Mouse (Mus musculus) midbrain, embryonic 11.5 days (tissue): ENCODE measurements around the gene Mfsd4b5. TPM values are rescaled to one million over a fixed set of nuclear protein-coding genes. Genes with fewer than 3 reads are reported as not detected.

Experiments used
- ATAC-seq: fragments of 200-750 bp; cut with Nextera tagmentation; 2 replicates; pipeline ENCODE4 v1.8.0; 2017; ENCODE audit warnings: moderate TSS enrichment, moderate library complexity; ENCODE audit not compliant: low FRiP score
- DNase-seq: peaks from one replicate; pipeline ENCODE4 v3.0.0; 2015; ENCODE audit warnings: low spot score; ENCODE audit errors: missing footprints
- H3K27ac ChIP-seq: fragments of 300-500 bp; sonication (generic); 2 replicates; pipeline ENCODE4 v1.5.1; 2014; ENCODE audit warnings: low read depth, low read length
- H3K27me3 ChIP-seq: fragments of 300-500 bp; sonication (generic); 2 replicates; pipeline ENCODE4 v1.6.1; 2014; ENCODE audit warnings: mild to moderate bottlenecking, low read length, moderate library complexity, mixed read lengths; ENCODE audit not compliant: control insufficient read depth, insufficient read depth
- H3K36me3 ChIP-seq: fragments of 300-500 bp; sonication (generic); 2 replicates; pipeline ENCODE4 v1.6.1; 2014; ENCODE audit warnings: mild to moderate bottlenecking, low read length, moderate library complexity, mixed read lengths; ENCODE audit not compliant: control insufficient read depth, insufficient read depth
- H3K4me1 ChIP-seq: fragments of 300-500 bp; sonication (generic); 2 replicates; pipeline ENCODE4 v1.6.1; 2014; ENCODE audit warnings: low read length; ENCODE audit not compliant: control insufficient read depth, insufficient read depth
- H3K4me2 ChIP-seq: fragments of 300-500 bp; sonication (generic); 2 replicates; pipeline ENCODE4 v1.6.1; 2014; ENCODE audit warnings: mild to moderate bottlenecking, moderate library complexity
- H3K4me3 ChIP-seq: fragments of 300-500 bp; sonication (generic); 2 replicates; pipeline ENCODE4 v1.5.1; 2014; ENCODE audit warnings: low read depth, low read length
- H3K9ac ChIP-seq: fragments of 300-500 bp; sonication (generic); 2 replicates; pipeline ENCODE4 v1.6.1; 2014; ENCODE audit warnings: low read length
- H3K9me3 ChIP-seq: fragments of 300-500 bp; sonication (generic); 2 replicates; pipeline ENCODE4 v1.6.1; 2016; ENCODE audit warnings: low read length; ENCODE audit not compliant: control insufficient read depth
- WGBS: fragments of 180-500 bp; shearing (Covaris S2); extraction: QIAGEN DNeasy Blood & Tissue Kit; methylation state at CpG from one replicate; pipeline ENCODE4 v1.1.7; 2014; 5-methylcytosine and 5-hydroxymethylcytosine counted together
- polyA plus RNA-seq: library from polyadenylated mRNA; unstranded; fragments of >200 nt; fragmentation: Nextera tagmentation; extraction: Ambion mirVana; gene quantifications from 2 replicates; pipeline ENCODE4 v1.2.1, GENCODE M21; 2014

Mfsd4b5 gene
- 0.12 TPM in 1 of 2 replicates, not detected in the other for polyA plus RNA-seq

DNA sequence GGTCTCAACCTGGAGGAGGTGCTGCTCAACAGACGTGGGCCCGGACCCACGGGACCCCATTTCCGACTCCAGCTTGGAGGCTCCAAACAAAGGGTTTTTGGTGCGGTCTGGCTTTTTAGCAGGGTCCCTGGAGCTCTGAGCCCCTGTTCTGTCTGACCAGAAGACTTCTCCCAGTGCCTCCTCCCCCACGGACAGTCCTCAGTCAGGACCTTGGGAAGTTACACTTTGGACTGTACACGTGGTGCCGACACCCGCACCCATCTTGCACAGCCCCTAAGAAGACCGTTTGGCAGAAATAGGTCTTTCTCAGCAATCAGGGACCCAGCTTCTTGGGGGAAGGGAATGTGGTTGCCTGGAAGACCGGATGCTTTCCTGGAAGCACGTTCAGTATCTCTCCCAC is at the start of gene Mfsd4b5:
Gene Mfsd4b5, minus strand, starts transcription at position 181 of the 400 bp plus-strand sequence.
- H3K36me3 ChIP-seq: no peaks in the 10 kb centered on the region
- DNase-seq (no peak), ATAC-seq (no peak)
- 91% methylated on average over 12 of the region's 12 CpGs for WGBS
- H3K9me3 ChIP-seq: no peaks in the 10 kb centered on the region
- H3K4me3 ChIP-seq: no peak within 1 kb of the TSS
- no peaks in the 10 kb centered on the region for H3K4me1 ChIP-seq
- no peaks in the 10 kb centered on the region for H3K27me3 ChIP-seq
- no peak within 1 kb of the TSS for H3K4me2 ChIP-seq
- no peak within 1 kb of the TSS for H3K9ac ChIP-seq
- no peak within 1 kb of the TSS for H3K27ac ChIP-seq

DNA sequence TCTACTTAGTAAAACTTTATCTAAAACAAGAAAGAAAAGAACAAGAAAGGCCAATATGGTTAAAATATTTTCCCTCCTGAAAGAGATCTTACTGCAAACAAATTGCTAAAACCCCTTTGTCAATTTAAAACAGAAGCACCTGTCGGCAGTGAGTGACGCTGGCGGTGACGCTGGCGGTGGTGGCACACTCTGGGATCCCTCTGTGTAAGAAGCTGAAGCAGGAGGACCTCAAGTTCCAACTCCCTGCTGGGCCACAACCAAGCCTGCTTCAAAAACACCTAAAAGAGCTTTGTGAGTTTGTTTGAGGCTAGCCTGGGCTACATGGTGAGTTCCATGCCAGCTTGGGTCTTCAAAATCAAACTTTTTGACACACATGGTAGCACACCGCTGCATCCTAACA is 48.5 kb upstream of the Mfsd4b5 start:
- Histone ChIP-seq H3K4me2 (no peak overlapping the region), H3K9ac (no peak overlapping the region), H3K9me3 (no peaks in the 10 kb centered on the region), H3K36me3 (no peaks in the 10 kb centered on the region), H3K4me1 (no peaks in the 10 kb centered on the region), H3K27ac (no peak overlapping the region), H3K27me3 (no peaks in the 10 kb centered on the region), H3K4me3 (no peak overlapping the region)
- ATAC-seq (no peak), DNase-seq (no peak)
- 97% methylated on average over 6 of the region's 6 CpGs for WGBS

DNA sequence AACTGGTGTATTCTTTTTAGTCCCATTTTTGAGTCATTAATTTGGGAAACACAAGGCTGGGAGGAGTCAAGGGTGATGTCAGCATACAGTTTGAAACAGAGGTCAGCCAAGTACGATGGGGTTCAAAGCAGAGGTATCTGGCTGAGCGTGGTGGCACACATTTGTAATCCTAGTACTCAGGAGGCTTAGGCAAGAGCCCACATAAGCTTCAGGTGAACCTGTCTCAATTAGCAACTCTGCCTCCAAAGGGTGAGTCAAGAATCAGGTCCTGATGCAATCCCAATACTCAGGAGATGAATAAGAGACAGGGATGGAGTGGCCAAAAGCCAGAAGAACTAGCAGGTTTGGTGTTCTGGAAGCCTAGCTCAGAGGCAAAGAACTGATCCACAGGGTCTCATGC is 46.5 kb upstream of the Mfsd4b5 start:
- Histone ChIP-seq H3K4me3 (no peak overlapping the region), H3K27ac (no peak overlapping the region), H3K4me1 (no peaks in the 10 kb centered on the region), H3K27me3 (no peaks in the 10 kb centered on the region), H3K36me3 (no peaks in the 10 kb centered on the region), H3K9me3 (no peaks in the 10 kb centered on the region), H3K9ac (no peak overlapping the region), H3K4me2 (no peak overlapping the region)
- WGBS: 84% methylated on average over 2 of the region's 2 CpGs
- ATAC-seq (no peak), DNase-seq (no peak)

DNA sequence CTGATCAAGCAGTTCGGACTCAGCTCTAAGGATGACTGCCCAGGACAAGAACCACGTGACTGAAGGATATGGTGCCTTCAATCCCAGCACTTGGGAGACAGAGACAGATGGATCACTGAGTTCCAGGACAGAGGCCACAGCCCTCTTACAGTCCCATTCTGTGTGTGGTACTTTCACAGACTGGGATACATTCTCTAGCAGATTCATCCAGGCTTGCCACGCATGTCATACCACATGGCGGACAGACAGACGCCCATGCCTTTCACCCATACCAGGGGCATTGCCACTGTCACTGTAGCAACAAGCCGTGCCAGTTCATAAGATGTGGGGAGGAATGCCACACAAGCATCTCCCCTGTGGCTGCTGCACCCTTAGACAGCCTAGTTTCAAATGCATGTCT is 44.3 kb upstream of the Mfsd4b5 start:
- H3K4me3 ChIP-seq: no peak overlapping the region
- no peaks in the 10 kb centered on the region for H3K36me3 ChIP-seq
- H3K27ac ChIP-seq: no peak overlapping the region
- ATAC-seq: no peak
- no peaks in the 10 kb centered on the region for H3K4me1 ChIP-seq
- H3K9me3 ChIP-seq: no peaks in the 10 kb centered on the region
- no peaks in the 10 kb centered on the region for H3K27me3 ChIP-seq
- DNase-seq: no peak
- WGBS: 88% methylated on average over 6 of the region's 6 CpGs
- H3K4me2 ChIP-seq: no peak overlapping the region
- no peak overlapping the region for H3K9ac ChIP-seq

DNA sequence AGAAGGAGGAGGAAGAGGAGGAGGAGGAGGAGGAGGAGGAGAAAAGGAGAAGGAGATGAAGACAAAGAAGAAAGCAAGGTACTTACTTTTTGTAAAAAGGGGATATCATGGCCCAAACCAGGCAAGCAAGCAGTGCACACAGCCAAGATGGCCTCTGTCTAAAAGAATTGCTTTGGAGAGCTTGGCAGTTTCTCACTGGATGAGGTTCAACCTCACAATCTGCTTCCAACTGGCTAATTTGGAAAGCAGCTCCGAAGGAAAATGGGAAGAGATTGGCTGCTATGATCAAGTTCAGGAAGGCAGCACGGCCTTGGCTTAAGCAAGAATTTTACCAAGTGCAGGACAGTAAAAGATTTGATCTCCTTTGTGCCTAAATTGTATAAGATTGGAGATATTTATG is 43.2 kb upstream of the Mfsd4b5 start:
- DNase-seq (no peak), ATAC-seq (no peak)
- Histone ChIP-seq H3K36me3 (no peaks in the 10 kb centered on the region), H3K4me1 (peaks cover 5% of the 10 kb centered on the region; the same call in 1 of the 2 replicates), H3K27me3 (no peaks in the 10 kb centered on the region), H3K4me3 (no peak overlapping the region), H3K4me2 (no peak overlapping the region), H3K9me3 (no peaks in the 10 kb centered on the region), H3K9ac (no peak overlapping the region), H3K27ac (no peak overlapping the region)
- WGBS: 89% methylated on average over 2 of the region's 2 CpGs

DNA sequence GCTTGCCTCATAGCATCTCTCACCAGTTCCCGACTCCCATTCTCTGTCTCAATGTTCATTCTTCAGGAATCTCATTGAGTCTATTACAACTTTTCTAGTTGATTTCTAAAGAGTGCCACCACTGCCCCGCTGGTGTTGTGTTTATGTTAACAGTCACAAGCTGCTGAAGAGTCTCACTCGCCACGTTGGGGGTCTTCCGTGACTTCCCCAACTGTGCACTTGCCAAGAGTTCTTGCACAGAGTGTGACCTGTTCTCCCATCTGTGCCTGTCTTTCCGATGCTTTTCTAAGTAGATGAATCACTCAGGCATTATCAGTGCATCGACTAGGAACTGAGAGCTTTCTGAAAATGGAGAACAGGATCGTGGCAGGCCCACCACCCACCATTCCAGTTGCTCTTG is 41.6 kb upstream of the Mfsd4b5 start:
- 86% methylated on average over 8 of the region's 8 CpGs for WGBS
- no peak for DNase-seq
- no peak overlapping the region for H3K4me3 ChIP-seq
- no peak for ATAC-seq
- H3K9ac ChIP-seq: no peak overlapping the region
- H3K27ac ChIP-seq: no peak overlapping the region
- H3K4me2 ChIP-seq: no peak overlapping the region
- H3K36me3 ChIP-seq: no peaks in the 10 kb centered on the region
- no peaks in the 10 kb centered on the region for H3K27me3 ChIP-seq
- no peaks in the 10 kb centered on the region for H3K9me3 ChIP-seq
- peaks cover 10% of the 10 kb centered on the region; the same call in 1 of the 2 replicates for H3K4me1 ChIP-seq

DNA sequence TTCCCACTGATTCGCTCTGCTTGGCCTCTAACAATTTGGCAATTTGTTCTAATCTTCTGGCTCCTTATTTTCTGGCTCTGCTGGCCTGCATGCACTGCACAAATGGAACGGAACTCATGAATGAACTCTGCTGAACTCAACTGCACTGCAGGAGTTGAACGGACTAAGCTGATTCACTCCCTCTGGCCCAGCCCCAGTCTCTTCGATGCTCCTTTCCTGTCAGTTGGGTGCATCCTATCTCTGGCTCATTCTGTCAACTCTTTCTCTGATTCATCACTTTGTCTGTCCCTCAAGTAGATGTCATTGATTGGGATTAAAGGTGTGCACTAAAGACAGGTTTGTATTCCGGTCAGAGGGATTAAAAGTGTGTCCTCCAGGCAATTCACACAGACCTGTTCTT is 40.1 kb upstream of the Mfsd4b5 start:
- DNase-seq (no peak), ATAC-seq (no peak)
- Histone ChIP-seq H3K4me3 (no peak overlapping the region), H3K4me2 (no peak overlapping the region), H3K9ac (no peak overlapping the region), H3K9me3 (no peaks in the 10 kb centered on the region), H3K36me3 (no peaks in the 10 kb centered on the region), H3K27me3 (no peaks in the 10 kb centered on the region), H3K27ac (no peak overlapping the region), H3K4me1 (peaks cover 10% of the 10 kb centered on the region; the same call in 1 of the 2 replicates)
- 94% methylated on average over 5 of the region's 5 CpGs for WGBS

DNA sequence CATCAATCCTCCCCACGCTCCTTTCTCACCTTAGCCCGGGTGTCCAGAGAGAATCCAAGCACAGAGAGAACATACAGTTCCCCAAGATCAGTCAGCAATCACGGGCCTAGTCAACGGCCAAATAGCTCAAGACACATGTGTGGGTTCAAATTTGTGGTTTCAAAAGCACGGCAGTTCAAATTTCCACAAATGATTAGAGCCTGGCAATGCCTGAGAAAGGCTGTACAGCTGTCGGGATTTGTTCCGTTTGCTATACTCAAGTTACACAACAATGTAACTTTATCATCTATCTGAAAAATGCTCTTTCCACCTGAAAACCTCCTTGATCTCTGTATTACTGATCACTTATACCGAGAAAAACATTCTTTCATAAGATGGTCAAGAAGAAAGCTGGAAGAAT is 39.1 kb upstream of the Mfsd4b5 start:
- Histone ChIP-seq H3K36me3 (no peaks in the 10 kb centered on the region), H3K4me2 (peak overlapping the region; percentile 91), H3K27ac (no peak overlapping the region), H3K27me3 (no peaks in the 10 kb centered on the region), H3K4me3 (peak overlapping the region; percentile 57), H3K9ac (peak overlapping the region; percentile 72; the same call in 1 of the 2 replicates), H3K9me3 (no peaks in the 10 kb centered on the region), H3K4me1 (peaks cover 10% of the 10 kb centered on the region; the same call in 1 of the 2 replicates)
- DNase-seq (no peak), ATAC-seq (no peak)
- 72% methylated on average over 8 of the region's 8 CpGs for WGBS

DNA sequence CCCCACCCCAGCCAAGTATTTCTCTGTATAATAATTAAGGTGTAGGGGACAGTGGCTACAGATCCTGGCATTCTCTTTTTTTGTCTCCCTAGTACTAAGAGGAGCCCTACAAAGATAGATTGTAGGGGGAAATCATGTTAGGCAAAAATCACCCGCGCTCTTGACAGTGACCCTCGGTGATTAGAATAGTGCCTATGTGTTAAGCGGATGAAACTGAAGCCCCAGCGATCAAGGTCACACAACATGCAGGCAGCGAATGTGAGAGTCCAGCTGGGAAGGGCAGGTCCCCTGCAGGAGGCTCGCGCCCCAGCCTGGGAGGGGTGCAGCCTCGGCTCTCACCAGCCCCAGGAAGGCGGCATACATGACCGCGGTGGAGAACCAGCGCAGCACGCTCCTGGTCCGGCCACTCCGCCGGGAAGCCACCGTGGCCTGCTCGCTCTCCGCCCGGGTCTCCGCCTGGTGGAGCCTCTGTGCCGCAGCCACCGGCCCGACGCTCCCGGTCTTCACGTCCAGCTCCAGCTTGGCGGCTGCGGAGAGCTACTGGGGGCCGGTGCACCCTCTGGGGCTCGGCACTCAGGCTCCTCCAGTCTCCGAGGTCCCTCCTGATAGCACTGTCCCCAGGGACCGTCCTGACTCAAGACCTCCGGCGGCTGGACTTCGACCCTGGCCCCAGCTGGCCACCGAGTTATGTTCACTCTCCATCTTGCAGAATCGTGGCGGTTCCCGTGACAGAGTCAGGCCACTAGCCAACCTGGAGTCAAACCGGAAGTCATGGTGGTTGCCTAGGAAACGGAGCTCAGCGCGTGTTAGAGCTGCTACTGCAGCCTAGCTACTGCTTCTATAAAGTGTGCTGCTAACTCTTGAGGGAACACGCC is 38.3 kb upstream of the Mfsd4b5 start, which contains the start of gene Mfsd4b1:
Gene Mfsd4b1, minus strand, starts transcription at position 715 of the 875 bp plus-strand sequence.
- H3K27me3 ChIP-seq: no peaks in the 10 kb centered on the region
- H3K4me2 ChIP-seq: peak within 1 kb of the TSS; percentile 91
- peaks cover 10% of the 10 kb centered on the region; the same call in 1 of the 2 replicates for H3K4me1 ChIP-seq
- H3K9ac ChIP-seq: peak within 1 kb of the TSS; percentile 72
- H3K4me3 ChIP-seq: peak within 1 kb of the TSS; percentile 57
- peak within 1 kb of the TSS; percentile 65 for H3K27ac ChIP-seq
- no peaks in the 10 kb centered on the region for H3K9me3 ChIP-seq
- ATAC-seq: peak; percentile 96
- DNase-seq: peak; percentile 98
- H3K36me3 ChIP-seq: no peaks in the 10 kb centered on the region
- under 1% methylated on average over 46 of the region's 46 CpGs for WGBS
